Mouse (Mus musculus) gastrocnemius, postnatal 4 days (tissue): ENCODE results near the gene Fermt1. TPM values are rescaled to one million over a fixed set of nuclear protein-coding genes. Genes with fewer than 3 reads are reported as not detected.

ENCODE experiments used
- DNase-seq, 2 experiments: peaks; one replicate each; pipeline ENCODE4 v3.0.0; 2021 to 2022; ENCODE audit warnings: low spot score in 2 of 2, mixed read lengths in 2 of 2
- total RNA-seq, 2 experiments: library from RNA; stranded (reverse); gene quantifications; 2 replicates each; pipeline ENCODE4 v1.2.3; 2021

Gene Fermt1
- total RNA-seq, 2 experiments from 2014 or later, result not detected

GRCm38 (mm10) chr2:132863325-132863724 is 82.4 kb downstream of the Fermt1 start:
- DNase-seq, result no peak

GRCm38 (mm10) chr2:132861456-132861855 is 84.2 kb downstream of the Fermt1 start:
- DNase-seq, result no peak

- DNase-seq, result no peak
Measured at GRCm38 (mm10) chr2:132860435-132860834, 85.3 kb downstream of the Fermt1 start.

GRCm38 (mm10) chr2:132856333-132856732 is 89.4 kb downstream of the Fermt1 start:
- no peak for DNase-seq

Other genes starting within 250 kb of the Fermt1 start
- under 1 TPM; 0.12 to 0.18 TPM for gene Chgb, start 164.6 kb downstream of the Fermt1 start, total RNA-seq
- gene Trmt6, start 129.9 kb downstream of the Fermt1 start, total RNA-seq, result 10 to 100 TPM; 11.6 to 14.1 TPM
- gene Mcm8, start 129.8 kb downstream of the Fermt1 start, total RNA-seq, result 1 to 10 TPM; 3.6 to 3.7 TPM
- 10 to 100 TPM; 20.0 to 24.8 TPM for gene Crls1, start 99.2 kb downstream of the Fermt1 start, total RNA-seq
- gene Lrrn4, start 65.0 kb downstream of the Fermt1 start, total RNA-seq, result under 1 TPM; 0.08 to 0.10 TPM